Mouse (Mus musculus) G1E-ER4 (cell line): ENCODE measurements around the gene Stx3. TPM values are rescaled to one million over a fixed set of nuclear protein-coding genes. Genes with fewer than 3 reads are reported as not detected.
A peak's percentile ranks its signal among the peaks of the same experiment; 100 is the strongest.

Source experiments
- GATA1 ChIP-seq: IDR thresholded peaks from one replicate; pipeline ENCODE4 v1.8.0; 2012; ENCODE audit warnings: low read length, inconsistent platforms
- polyA plus RNA-seq: library from polyadenylated mRNA; stranded (reverse); fragments of >175 nt; gene quantifications from 2 replicates; pipeline ENCODE4 v1.2.3, GENCODE M21; 2012

The Stx3 gene
- polyA plus RNA-seq, 1 experiment = not detected

- no peak for TF ChIP-seq GATA1
Measured at GRCm38 (mm10) chr19:11770205-11770892, 48.9 kb downstream of the Stx3 start, which contains the start of gene Mrpl16. Gene Mrpl16, plus strand, starts transcription at chr19:11770391.

DNA sequence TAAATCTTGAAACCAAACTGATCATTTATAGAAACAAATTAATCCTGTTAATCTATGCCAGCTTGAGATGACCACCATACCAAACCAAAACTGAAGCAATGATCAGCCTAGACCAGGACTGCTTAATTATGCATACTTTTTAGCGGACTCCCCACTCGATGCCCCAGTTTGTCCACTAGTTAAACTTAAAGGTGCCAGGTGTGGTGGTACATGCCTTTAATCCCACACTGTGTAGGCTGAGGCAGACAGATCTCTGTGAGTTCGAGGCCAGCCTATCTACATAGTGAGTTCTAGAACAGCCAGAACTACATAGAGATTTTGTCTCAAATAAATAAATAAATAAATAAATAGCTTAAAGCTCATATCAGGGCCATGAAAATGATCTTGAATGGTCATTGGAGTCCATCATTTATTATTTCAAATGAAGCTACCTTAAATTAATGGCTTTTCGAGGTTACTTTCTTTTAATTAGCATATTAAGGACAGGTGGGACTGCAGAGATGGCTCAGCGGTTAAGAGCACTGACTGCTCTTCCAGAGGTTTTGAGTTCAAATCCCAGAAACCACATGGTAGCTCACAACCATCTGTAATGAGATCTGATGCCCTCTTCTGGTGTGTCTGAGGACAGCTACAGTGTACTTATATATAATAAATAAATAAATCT lies 49.8 kb downstream of the Stx3 start:
- TF ChIP-seq GATA1 = no peak

DNA sequence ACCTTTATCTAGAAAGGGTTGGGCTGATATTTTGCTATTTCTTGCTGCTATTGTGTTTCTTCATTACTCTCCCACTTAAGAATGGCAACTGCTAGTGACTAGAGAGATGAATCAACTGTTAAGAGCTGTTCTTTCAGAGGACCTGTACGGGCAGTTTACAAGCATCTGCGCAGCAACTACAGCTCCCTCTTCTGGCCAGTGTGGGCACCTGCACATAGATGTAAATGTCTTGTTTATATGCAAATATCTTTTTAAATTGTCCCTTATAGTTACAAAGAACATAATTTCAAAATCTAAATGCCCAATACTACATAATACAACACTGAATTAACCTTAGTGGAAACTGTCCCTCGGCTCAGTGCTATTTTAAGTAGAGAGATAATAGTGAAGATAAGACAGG lies 51.0 kb downstream of the Stx3 start:
- no peak for TF ChIP-seq GATA1

DNA sequence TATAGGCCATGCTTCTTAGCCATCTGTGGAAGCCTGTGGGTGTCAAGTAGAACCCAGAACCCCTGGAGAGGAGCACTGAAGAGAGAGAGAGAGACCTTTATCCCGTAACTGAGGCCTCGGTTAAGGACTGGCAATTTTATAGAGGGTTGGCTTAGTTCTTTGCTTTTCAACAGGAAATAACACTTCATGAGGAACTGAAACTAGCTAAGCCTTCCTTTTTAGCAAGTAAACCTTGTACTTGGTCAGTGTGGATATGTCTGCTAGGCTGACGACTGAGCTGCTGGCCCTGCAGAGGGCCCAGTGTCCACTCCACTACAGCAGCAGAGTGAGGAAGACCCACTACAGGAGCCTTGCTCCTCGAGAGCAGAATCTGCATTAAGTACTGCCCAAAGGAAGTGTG lies 52.8 kb downstream of the Stx3 start:
- no peak for TF ChIP-seq GATA1

DNA sequence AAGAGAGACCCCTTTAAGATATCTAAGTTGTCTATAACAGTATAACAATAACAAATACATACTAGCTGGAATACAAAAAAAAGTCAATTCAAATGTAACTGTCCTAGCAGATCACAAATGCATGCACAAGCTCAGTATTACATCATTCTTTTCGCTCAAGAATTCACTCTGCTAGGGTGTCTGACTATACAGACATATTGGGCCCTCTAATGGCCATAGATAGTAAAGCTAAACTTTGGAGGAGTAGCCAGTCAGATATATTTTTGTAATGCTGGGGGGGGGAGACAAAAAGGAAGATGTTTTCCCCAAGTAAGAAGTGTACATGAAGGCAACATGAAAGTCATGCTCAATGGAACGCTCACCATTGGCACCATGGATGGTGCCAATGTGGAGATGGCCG lies 54.1 kb downstream of the Stx3 start:
- no peak for TF ChIP-seq GATA1

GRCm38 (mm10) chr19:11747298-11747697 lies 71.9 kb downstream of the Stx3 start, which contains the start of gene Gif:
Gene Gif, plus strand, starts transcription at chr19:11747554.
- no peak for TF ChIP-seq GATA1

- TF ChIP-seq GATA1 = no peak
Measured at GRCm38 (mm10) chr19:11745680-11746079, 73.5 kb downstream of the Stx3 start.

- no peak for TF ChIP-seq GATA1
Measured at GRCm38 (mm10) chr19:11736455-11736854, 82.7 kb downstream of the Stx3 start.

GRCm38 (mm10) chr19:11730278-11730677 lies 88.9 kb downstream of the Stx3 start:
- no peak for TF ChIP-seq GATA1

- TF ChIP-seq GATA1 = no peak
Measured at GRCm38 (mm10) chr19:11727304-11727703, 91.9 kb downstream of the Stx3 start.

- TF ChIP-seq GATA1 = peak; percentile 49
Measured at GRCm38 (mm10) chr19:11725915-11726314, 93.3 kb downstream of the Stx3 start.

Other genes with a start within 250 kb of the Stx3 start
- not detected in 2 replicates for gene Ms4a6d, start 214.6 kb downstream of the Stx3 start, polyA plus RNA-seq
- not detected in 2 replicates for gene Ms4a2, start 195.7 kb downstream of the Stx3 start, polyA plus RNA-seq
- not detected in 2 replicates for gene Ms4a3, start 178.6 kb downstream of the Stx3 start, polyA plus RNA-seq
- gene Oosp2, start 158.8 kb downstream of the Stx3 start, polyA plus RNA-seq = not detected in 2 replicates
- gene Oosp1, start 128.3 kb downstream of the Stx3 start, polyA plus RNA-seq = not detected in 2 replicates
- gene Oosp3, start 122.3 kb downstream of the Stx3 start, polyA plus RNA-seq = not detected in 2 replicates
- not detected in 2 replicates for gene Gif, start 71.8 kb downstream of the Stx3 start, polyA plus RNA-seq
- 9.2 and 27.7 TPM in 2 replicates for gene Mrpl16, start 49.0 kb downstream of the Stx3 start, polyA plus RNA-seq
- gene Olfr1417, start 19.8 kb upstream of the Stx3 start, polyA plus RNA-seq = not detected in 2 replicates
- not detected in 2 replicates for gene Olfr1418, start 41.7 kb upstream of the Stx3 start, polyA plus RNA-seq
- not detected in 2 replicates for gene Olfr1419, start 55.7 kb upstream of the Stx3 start, polyA plus RNA-seq
- not detected in 2 replicates for gene Olfr1420, start 67.2 kb upstream of the Stx3 start, polyA plus RNA-seq
- 10.3 and 19.4 TPM in 2 replicates for gene Patl1, start 93.0 kb upstream of the Stx3 start, polyA plus RNA-seq
- 9.9 and 12.0 TPM in 2 replicates for gene Osbp, start 146.5 kb upstream of the Stx3 start, polyA plus RNA-seq
- not detected in 2 replicates for gene Olfr1423, start 221.9 kb upstream of the Stx3 start, polyA plus RNA-seq
- gene Olfr1424, start 243.3 kb upstream of the Stx3 start, polyA plus RNA-seq = not detected in 2 replicates